In the genomic region with DNA sequence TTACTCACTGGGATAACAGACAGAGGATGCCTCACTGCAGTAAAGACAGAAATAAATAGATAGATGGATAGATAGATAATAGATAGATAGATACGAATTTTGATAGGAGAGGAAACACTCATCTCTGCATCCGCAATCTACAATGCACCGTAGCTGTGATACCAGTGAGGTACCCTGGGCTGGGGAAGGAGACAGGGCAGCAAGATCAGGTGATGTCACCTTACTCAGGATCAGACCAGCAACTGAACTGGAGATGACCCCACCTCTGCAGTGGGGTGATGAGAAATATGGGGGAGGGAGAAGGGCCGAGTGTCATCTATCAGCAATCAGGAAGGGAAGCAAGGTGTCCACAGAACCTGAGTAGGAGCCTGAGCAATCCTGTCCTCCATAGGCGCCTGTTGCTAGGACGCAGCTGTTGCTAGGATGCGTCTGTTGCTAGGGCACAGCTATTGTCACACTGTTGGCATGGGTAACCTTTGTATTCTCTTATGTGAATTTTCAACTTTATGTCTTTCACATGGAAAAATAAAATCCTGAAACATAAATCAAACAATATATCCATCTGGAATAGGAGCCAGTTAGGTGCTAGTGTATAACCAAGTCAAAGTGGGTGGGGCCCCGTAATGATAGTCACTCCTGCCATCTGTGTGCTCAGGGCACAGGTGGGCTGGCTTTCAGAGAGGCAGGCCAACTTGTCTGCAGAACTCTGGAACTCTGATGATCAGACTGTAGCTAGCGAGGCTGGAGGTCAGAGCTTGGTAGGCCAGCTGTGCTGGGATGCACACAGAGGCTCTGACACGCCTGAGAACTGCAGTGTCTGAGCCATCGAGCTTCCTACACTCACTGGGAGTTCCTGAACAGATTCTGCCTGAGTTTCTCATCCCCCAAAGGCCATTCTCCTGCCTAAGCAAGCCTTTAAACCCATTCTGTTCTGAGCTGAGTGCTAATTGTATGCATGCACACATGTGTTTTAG, we compare ENCODE assay signal across 14 mouse cellular contexts.
A peak's percentile ranks its signal among the peaks of the same experiment; 100 is the strongest.
DNase-seq lines count a peak whose midpoint lies in the region; ATAC-seq lines count a peak whose summit lies in the region.
"Had no signal": no experiment of that assay in that cellular context is flagged by ENCODE, and none has a peak within 500 bp of the region (broad histone marks: within the 10 kb centered on the region; RNA-seq: fewer than 3 reads in every experiment).

No protein-coding gene starts in this region.

- peaks cover 4% of the 10 kb centered on the region; the same call in 1 of the 2 replicates for H3K4me1 ChIP-seq in hindbrain, embryonic 11.5 days (replicated peaks; ENCODE audit: control insufficient read depth, insufficient read depth, low read length)
- peaks cover 13% of the 10 kb centered on the region for H3K4me1 ChIP-seq in midbrain, embryonic 14.5 days (ENCODE audit: control insufficient read depth, insufficient read depth, low read length)
- H3K4me1 ChIP-seq: intestine, embryonic 15.5 days had no signal

- H3K4me3 ChIP-seq in hindbrain, embryonic 11.5 days (ENCODE audit: low read depth, low read length) = no peak overlapping the region
- H3K4me3 ChIP-seq in midbrain, embryonic 14.5 days (replicated peaks; ENCODE audit: low read depth, low read length) = no peak overlapping the region
- H3K4me3 ChIP-seq: gastrocnemius, adult 2 months; intestine, embryonic 15.5 days had no signal

- H3K9me3 ChIP-seq in hindbrain, embryonic 11.5 days (ENCODE audit: control insufficient read depth, low read length) = no peaks in the 10 kb centered on the region
- H3K9me3 ChIP-seq in midbrain, embryonic 14.5 days (ENCODE audit: control insufficient read depth, low read length) = no peaks in the 10 kb centered on the region
- H3K9me3 ChIP-seq: intestine, embryonic 15.5 days had no signal

- no peaks in the 10 kb centered on the region for H3K27me3 ChIP-seq in hindbrain, embryonic 11.5 days (ENCODE audit: control insufficient read depth, insufficient read depth, low read length)
- H3K27me3 ChIP-seq in midbrain, embryonic 14.5 days (ENCODE audit: control insufficient read depth, insufficient read depth, low read length) = no peaks in the 10 kb centered on the region
- H3K27me3 ChIP-seq: intestine, embryonic 15.5 days had no signal

- no peak overlapping the region for H3K4me2 ChIP-seq in hindbrain, embryonic 11.5 days (replicated peaks; ENCODE audit: low read depth, low read length)
- no peak overlapping the region for H3K4me2 ChIP-seq in midbrain, embryonic 14.5 days (ENCODE audit: low read length)
- H3K4me2 ChIP-seq: intestine, embryonic 15.5 days had no signal

- H3K36me3 ChIP-seq in hindbrain, embryonic 11.5 days (ENCODE audit: control insufficient read depth, insufficient read depth, low read length) = no peaks in the 10 kb centered on the region
- H3K36me3 ChIP-seq in midbrain, embryonic 14.5 days (ENCODE audit: control insufficient read depth, insufficient read depth, low read length) = no peaks in the 10 kb centered on the region
- H3K36me3 ChIP-seq: intestine, embryonic 15.5 days had no signal

- ATAC-seq in hindbrain, embryonic 11.5 days (ENCODE audit: low FRiP score) = peak; percentile 85
- no peak for ATAC-seq in midbrain, embryonic 14.5 days (ENCODE audit: low FRiP score, low TSS enrichment)
- ATAC-seq in granulocyte monocyte progenitor cell, adult 5-6 weeks (replicated peaks; ENCODE audit: poor library complexity, severe bottlenecking) = no peak
- ATAC-seq: intestine, embryonic 15.5 days had no signal

- 75% methylated on average over 11 of the region's 11 CpGs for WGBS in hindbrain, embryonic 11.5 days
- 61% methylated on average over 11 of the region's 11 CpGs for WGBS in midbrain, embryonic 14.5 days

- H3K9ac ChIP-seq in hindbrain, embryonic 11.5 days (ENCODE audit: low read depth, low read length) = no peak overlapping the region
- no peak overlapping the region for H3K9ac ChIP-seq in midbrain, embryonic 14.5 days (replicated peaks; ENCODE audit: low read length)
- H3K9ac ChIP-seq: intestine, embryonic 15.5 days; liver, embryonic 14.5 days had no signal

- H3K27ac ChIP-seq in hindbrain, embryonic 11.5 days (ENCODE audit: low read depth, low read length) = 0 out of 2 replicates have a peak overlapping the region, but pooled peaks have one; percentile 17
- peak overlapping the region; percentile 16 for H3K27ac ChIP-seq in midbrain, embryonic 14.5 days (replicated peaks; ENCODE audit: low read depth, low read length)
- H3K27ac ChIP-seq: gastrocnemius, adult 2 months; intestine, embryonic 15.5 days; liver, embryonic 14.5 days had no signal

- peak; percentile 34 for DNase-seq in embryo, embryonic 10.5 days (ENCODE audit: low spot score)
- DNase-seq in embryo, embryonic 10 days (ENCODE audit: low spot score) = no peak
- peak; percentile 54 for DNase-seq in brain, adult 2 months (ENCODE audit: low read depth, low spot score)
- peak; percentile 58 for DNase-seq in hindbrain, embryonic 11.5 days (ENCODE audit: low spot score)
- peak; percentile 72 for DNase-seq in midbrain, embryonic 14.5 days
- DNase-seq in yolk sac, embryonic 10.5 days (ENCODE audit: low spot score) = no peak
- DNase-seq in cerebellum, adult 9-10 months = no peak
- DNase-seq: cerebellum, adult 8-10 months; gastrocnemius, adult 2 months; kidney, postnatal 4 days; left cerebral cortex, postnatal 4 days had no signal

Comparison
In these comparisons a context has a peak if more than half of its experiments do, and no peak if none do; other contexts are left out.
1. DNase-seq: peak in embryo, embryonic 10.5 days (single experiment), brain, adult 2 months (single experiment), hindbrain, embryonic 11.5 days (single experiment) and midbrain, embryonic 14.5 days (single experiment); none in embryo, embryonic 10 days (single experiment), yolk sac, embryonic 10.5 days (single experiment) and cerebellum, adult 9-10 months (single experiment).